Mouse (Mus musculus) erythroblast, embryonic 14.5 days (primary cell): Measurements from ENCODE around the gene Pik3ip1.

Experiments
- GATA1 ChIP-seq: IDR thresholded peaks from 2 replicates; pipeline ENCODE4 v1.6.1; 2012; ENCODE audit warnings: low read length, inconsistent platforms, mixed read lengths
- TAL1 ChIP-seq: IDR thresholded peaks from 3 replicates; pipeline ENCODE4 v1.6.1; 2012; ENCODE audit warnings: low read length, inconsistent platforms, mixed read lengths

DNA sequence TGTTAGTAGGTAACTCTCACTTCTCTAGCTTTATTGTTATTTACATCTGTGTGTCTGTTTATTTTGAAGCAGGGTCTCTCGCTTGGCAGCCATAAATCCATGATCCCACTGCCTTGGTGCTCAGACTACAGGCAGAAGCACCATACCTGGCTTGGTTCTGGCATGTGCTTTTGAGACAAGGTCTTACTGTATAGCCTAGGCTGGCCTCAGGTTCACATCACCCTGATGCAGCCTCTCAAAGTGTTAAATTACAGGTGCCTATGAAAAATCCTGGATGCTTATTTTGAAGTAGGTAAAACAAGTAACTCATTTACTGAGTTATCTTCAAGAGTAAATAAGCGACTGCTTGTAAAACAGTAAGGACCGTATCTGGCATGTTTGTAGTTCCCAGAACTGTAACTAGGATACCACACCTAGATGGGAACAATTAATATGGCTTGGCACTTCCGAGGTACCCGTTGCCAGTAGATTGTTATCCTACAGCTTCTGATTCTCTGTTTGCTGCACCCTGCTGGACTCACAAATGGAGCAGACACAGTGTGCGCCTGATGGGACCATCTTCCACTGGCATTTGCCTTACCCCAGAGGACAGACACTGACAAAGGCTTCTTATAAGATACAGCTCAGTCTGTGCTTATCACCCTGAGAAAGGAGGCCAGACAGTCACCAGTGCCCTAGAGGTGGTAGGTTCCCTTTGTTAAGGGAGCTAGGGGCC is 57.4 kb downstream of the Pik3ip1 start:
- no peak for TF ChIP-seq GATA1
- TF ChIP-seq TAL1: no peak
